Mouse (Mus musculus): ENCODE measurements around the gene Klhl5.

GRCm38 (mm10) chr5:65204726-65205125 lies 97.4 kb downstream of the Klhl5 start:
- TF ChIP-seq CTCF (IDR thresholded peaks at IDR 0.05; ENCODE audit: borderline replicate concordance, insufficient read depth, low read depth, low read length) (no peak), POLR2A (IDR thresholded peaks at IDR 0.05; ENCODE audit: borderline replicate concordance, insufficient read depth, low read length) (no peak)

Measured in cerebellum, adult 2 months (tissue).